Mouse (Mus musculus) kidney, postnatal 14 days (tissue): ENCODE results near the gene Rgs3.
A peak's percentile ranks its signal among the peaks of the same experiment; 100 is the strongest.

Experiments
- DNase-seq: peaks from one replicate; pipeline ENCODE4 v3.0.0; 2022; ENCODE audit warnings: mixed read lengths

Rgs3 gene

GRCm38 (mm10) chr4:62730861-62731260, 171.2 kb downstream of the Rgs3 start:
- no peak for DNase-seq

GRCm38 (mm10) chr4:62731531-62732063, 171.9 kb downstream of the Rgs3 start:
- DNase-seq = no peak

GRCm38 (mm10) chr4:62732096-62732495, 172.4 kb downstream of the Rgs3 start:
- DNase-seq = peak; percentile 55

- peak; percentile 59 for DNase-seq
These were observed 173.2 kb downstream of the Rgs3 start for GRCm38 (mm10) chr4:62732840-62733239.

- DNase-seq = no peak
These were observed 174.3 kb downstream of the Rgs3 start for GRCm38 (mm10) chr4:62733938-62734337.

GRCm38 (mm10) chr4:62735291-62735690, 175.6 kb downstream of the Rgs3 start:
- no peak for DNase-seq

GRCm38 (mm10) chr4:62735878-62736277, 176.2 kb downstream of the Rgs3 start:
- DNase-seq = no peak

- peak; percentile 52 for DNase-seq
These were observed 176.8 kb downstream of the Rgs3 start for GRCm38 (mm10) chr4:62736421-62736820.

- peak; percentile 49 for DNase-seq
These were observed 177.3 kb downstream of the Rgs3 start for GRCm38 (mm10) chr4:62736904-62737303.

- DNase-seq = peak; percentile 74
These were observed 178.5 kb downstream of the Rgs3 start for GRCm38 (mm10) chr4:62737983-62738695.

- DNase-seq = no peak
These were observed 179.3 kb downstream of the Rgs3 start for GRCm38 (mm10) chr4:62738996-62739395.

GRCm38 (mm10) chr4:62739591-62739990, 179.9 kb downstream of the Rgs3 start:
- no peak for DNase-seq

- DNase-seq = no peak
These were observed 180.8 kb downstream of the Rgs3 start for GRCm38 (mm10) chr4:62740282-62741054.

- no peak for DNase-seq
These were observed 181.4 kb downstream of the Rgs3 start for GRCm38 (mm10) chr4:62741055-62741453.

- DNase-seq = no peak
These were observed 182.0 kb downstream of the Rgs3 start for GRCm38 (mm10) chr4:62741601-62742000.

GRCm38 (mm10) chr4:62742885-62743760, 183.5 kb downstream of the Rgs3 start:
- peak; percentile 43 for DNase-seq

GRCm38 (mm10) chr4:62744534-62744956, 184.9 kb downstream of the Rgs3 start:
- no peak for DNase-seq

GRCm38 (mm10) chr4:62744985-62745638, 185.5 kb downstream of the Rgs3 start:
- no peak for DNase-seq
